Mouse (Mus musculus): Measurements from ENCODE around the gene Ipmk. TPM values are rescaled to one million over a fixed set of nuclear protein-coding genes. Genes with fewer than 3 reads are reported as not detected.
"Not testable (repeated sequence)": the region's sequence is repeated elsewhere in the genome, so short reads cannot be mapped to it uniquely, and the experiment has no call there.

Ipmk gene
- polyA plus RNA-seq, 1 experiment from 2014 or later, result 17.2 TPM

DNA sequence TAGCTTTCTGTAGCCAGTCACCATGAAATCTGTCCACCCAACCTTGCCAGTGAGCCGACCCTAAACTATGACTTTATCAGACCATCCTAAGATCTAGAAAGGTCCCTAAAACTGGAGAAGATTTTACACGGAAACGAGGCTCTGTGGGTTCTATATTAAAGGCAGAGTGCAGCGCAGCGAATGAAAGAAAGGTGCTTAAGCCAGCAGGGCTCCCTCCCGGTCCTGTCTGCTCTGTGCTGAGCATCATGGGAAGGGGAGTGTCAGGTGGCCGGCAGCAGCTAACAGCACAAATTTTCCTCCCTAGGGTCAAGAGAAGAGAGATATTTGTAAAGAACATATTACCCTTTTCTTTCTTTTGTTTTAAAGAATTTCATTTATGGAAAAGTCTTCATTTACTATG is 34.5 kb downstream of the Ipmk start:
- DNase-seq (no peak), ATAC-seq (ENCODE audit: insufficient read depth) (no peak)
- Histone ChIP-seq H3K4me2 (no peak overlapping the region), H3K27ac (ENCODE audit: low read depth) (no peak overlapping the region), H3K4me3 (ENCODE audit: low read depth, low read length) (no peak overlapping the region), H3K9ac (no peak overlapping the region), H3K9me3 (ENCODE audit: low read depth, low read length) (no peaks in the 10 kb centered on the region), H3K27me3 (ENCODE audit: insufficient read depth, low read length) (no peaks in the 10 kb centered on the region), H3K4me1 (ENCODE audit: insufficient read depth) (no peaks in the 10 kb centered on the region), H3K36me3 (ENCODE audit: insufficient read depth) (peaks cover 27% of the 10 kb centered on the region)
- 69% methylated on average over 7 of the region's 7 CpGs for WGBS
- no peak for TF ChIP-seq CTCF (IDR thresholded peaks at IDR 0.05; ENCODE audit: low read depth)

DNA sequence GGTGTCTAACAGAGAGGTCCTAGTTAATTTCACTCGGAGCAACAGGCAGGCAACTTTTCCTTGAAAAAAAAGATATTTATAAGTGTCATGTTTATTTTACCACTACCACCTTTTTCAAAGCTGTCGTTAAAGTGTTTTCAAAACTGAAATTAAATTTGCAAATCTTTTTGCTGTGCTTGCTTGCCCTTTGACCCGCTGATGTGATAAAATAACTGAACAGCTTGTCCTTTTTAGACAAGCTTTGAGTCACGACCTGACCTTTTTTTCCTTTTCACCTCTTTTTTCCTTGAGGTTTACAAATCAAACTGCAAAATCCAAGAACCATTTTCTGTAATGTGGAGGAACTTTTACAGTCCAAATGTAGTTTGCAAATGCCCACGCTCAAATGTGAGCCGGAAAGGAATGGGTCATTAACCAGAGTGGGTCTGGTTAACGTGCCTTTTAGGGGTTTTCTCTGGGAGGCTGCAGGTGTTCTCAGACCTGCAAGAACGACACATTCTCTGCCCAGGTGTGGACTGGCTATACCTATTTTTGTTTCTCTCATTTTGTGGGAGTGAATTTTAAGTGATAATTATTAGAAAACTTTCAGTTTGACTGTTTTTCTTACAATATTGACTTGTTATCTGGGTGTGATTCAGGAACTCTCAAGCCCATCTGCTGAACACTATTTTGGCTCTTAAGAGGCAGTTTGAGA is 35.4 kb downstream of the Ipmk start:
- no peak for TF ChIP-seq CTCF (IDR thresholded peaks at IDR 0.05; ENCODE audit: low read depth)
- 50% methylated on average over 8 of the region's 8 CpGs for WGBS
- Histone ChIP-seq H3K27me3 (ENCODE audit: insufficient read depth, low read length) (no peaks in the 10 kb centered on the region), H3K4me1 (ENCODE audit: insufficient read depth) (no peaks in the 10 kb centered on the region), H3K27ac (ENCODE audit: low read depth) (no peak overlapping the region), H3K9me3 (ENCODE audit: low read depth, low read length) (no peaks in the 10 kb centered on the region), H3K4me3 (ENCODE audit: low read depth, low read length) (no peak overlapping the region), H3K4me2 (no peak overlapping the region), H3K36me3 (ENCODE audit: insufficient read depth) (peaks cover 24% of the 10 kb centered on the region), H3K9ac (no peak overlapping the region)
- DNase-seq (no peak), ATAC-seq (ENCODE audit: insufficient read depth) (no peak)

DNA sequence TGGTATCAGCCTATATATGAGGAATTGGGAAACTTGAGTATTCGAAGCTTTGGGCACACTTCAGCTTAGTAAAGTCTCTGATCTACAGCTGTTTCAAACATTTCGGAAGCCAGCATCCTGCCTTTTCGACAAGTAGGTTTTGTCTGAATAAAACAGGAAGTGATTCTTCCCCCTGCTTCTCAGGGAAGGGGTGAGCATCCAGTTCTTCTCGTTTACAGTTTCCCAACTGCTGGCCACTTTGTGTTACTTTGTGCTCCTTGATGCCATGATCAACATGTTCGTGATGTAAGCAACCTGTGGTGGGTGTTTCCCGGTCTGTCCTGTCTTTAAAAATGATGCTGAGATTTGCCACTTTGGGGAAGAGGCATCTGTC is 36.0 kb downstream of the Ipmk start:
- not testable (repeated sequence) for DNase-seq; H3K4me3 ChIP-seq (ENCODE audit: low read depth, low read length); H3K27me3 ChIP-seq (ENCODE audit: insufficient read depth, low read length); H3K9me3 ChIP-seq (ENCODE audit: low read depth, low read length); H3K9ac ChIP-seq; H3K4me2 ChIP-seq; ATAC-seq (ENCODE audit: insufficient read depth); H3K4me1 ChIP-seq (ENCODE audit: insufficient read depth); H3K27ac ChIP-seq (ENCODE audit: low read depth)
- 63% methylated on average over 6 of the region's 6 CpGs for WGBS
- H3K36me3 ChIP-seq (ENCODE audit: insufficient read depth), result peaks cover 22% of the 10 kb centered on the region

DNA sequence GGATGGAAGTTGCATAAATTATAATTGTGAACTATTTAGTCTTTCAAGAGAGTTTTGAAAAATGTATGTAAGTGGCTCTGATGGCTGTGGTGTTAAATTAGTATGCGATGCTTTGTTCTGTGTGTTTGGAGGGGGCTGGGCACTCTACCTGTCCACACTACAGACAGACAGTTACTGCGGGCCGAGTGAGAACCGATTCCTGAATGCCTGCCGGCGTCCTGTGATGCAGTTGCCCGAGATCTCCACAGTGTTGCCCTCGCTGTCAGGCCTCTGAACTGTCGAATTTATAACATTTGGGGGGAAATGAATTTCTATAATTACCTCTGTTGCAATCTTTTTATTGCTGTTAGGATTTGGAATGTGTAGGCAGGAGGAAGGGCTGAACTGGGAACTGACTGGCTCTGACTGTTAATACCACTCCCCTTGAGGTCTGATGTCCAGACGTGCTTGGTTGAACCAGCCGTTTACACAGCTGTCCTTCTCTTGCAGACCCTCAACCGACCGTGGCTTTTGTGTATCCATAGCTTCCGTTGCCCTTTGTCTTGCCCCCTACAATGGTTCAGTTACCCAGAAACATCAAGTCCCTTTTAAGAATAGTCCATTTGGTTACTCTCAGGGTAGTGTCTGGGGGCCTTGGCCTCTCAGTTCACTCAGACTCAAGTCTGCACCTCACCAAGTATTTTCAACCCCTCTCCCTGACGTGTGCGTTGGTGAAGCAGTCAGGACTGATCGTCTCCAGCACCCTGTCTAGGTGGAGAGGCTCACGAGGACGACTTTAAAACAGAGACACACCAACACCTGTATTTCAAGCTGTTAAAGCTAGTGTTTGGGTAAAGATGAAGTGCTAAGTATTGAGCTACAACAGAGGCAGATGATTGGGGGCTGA is 36.8 kb downstream of the Ipmk start:
- no peak overlapping the region for H3K4me3 ChIP-seq (ENCODE audit: low read depth, low read length)
- H3K9ac ChIP-seq, result no peak overlapping the region
- H3K36me3 ChIP-seq (ENCODE audit: insufficient read depth), result peaks cover 14% of the 10 kb centered on the region
- H3K27me3 ChIP-seq (ENCODE audit: insufficient read depth, low read length), result no peaks in the 10 kb centered on the region
- no peak overlapping the region for H3K4me2 ChIP-seq
- no peaks in the 10 kb centered on the region for H3K4me1 ChIP-seq (ENCODE audit: insufficient read depth)
- 45% methylated on average over 19 of the region's 19 CpGs for WGBS
- DNase-seq (no peak), ATAC-seq (ENCODE audit: insufficient read depth) (no peak)
- H3K27ac ChIP-seq (ENCODE audit: low read depth), result no peak overlapping the region
- no peaks in the 10 kb centered on the region for H3K9me3 ChIP-seq (ENCODE audit: low read depth, low read length)
- TF ChIP-seq CTCF (IDR thresholded peaks at IDR 0.05; ENCODE audit: low read depth), result no peak

DNA sequence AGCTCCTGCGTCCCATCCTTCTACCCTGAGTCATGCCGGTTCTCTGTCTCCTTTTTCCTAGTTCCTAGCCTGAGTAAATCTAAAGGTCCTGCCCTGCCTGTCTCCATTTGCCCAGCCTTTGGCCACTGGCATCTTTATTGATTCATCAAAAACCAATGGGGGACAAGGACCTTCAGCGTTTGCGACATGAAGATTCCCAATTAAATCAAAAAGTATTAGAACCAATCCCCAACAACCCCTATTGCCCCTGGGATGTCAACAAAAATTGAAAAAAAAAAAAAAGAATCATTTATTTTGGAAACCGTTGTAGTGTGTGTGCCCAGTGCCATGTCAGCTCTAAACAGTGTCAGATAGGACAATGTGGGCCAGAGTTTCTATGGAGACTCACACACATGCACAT is 41.7 kb downstream of the Ipmk start:
- Histone ChIP-seq H3K9ac (no peak overlapping the region), H3K27ac (ENCODE audit: low read depth) (no peak overlapping the region), H3K4me1 (ENCODE audit: insufficient read depth) (no peaks in the 10 kb centered on the region), H3K4me2 (no peak overlapping the region), H3K9me3 (ENCODE audit: low read depth, low read length) (no peaks in the 10 kb centered on the region; the same call in 1 of the 2 replicates), H3K27me3 (ENCODE audit: insufficient read depth, low read length) (no peaks in the 10 kb centered on the region), H3K36me3 (ENCODE audit: insufficient read depth) (no peaks in the 10 kb centered on the region), H3K4me3 (ENCODE audit: low read depth, low read length) (no peak overlapping the region)
- ATAC-seq (ENCODE audit: insufficient read depth) (no peak), DNase-seq (no peak)
- 84% methylated on average over 5 of the region's 5 CpGs for WGBS
- no peak for TF ChIP-seq CTCF (IDR thresholded peaks at IDR 0.05; ENCODE audit: low read depth)

DNA sequence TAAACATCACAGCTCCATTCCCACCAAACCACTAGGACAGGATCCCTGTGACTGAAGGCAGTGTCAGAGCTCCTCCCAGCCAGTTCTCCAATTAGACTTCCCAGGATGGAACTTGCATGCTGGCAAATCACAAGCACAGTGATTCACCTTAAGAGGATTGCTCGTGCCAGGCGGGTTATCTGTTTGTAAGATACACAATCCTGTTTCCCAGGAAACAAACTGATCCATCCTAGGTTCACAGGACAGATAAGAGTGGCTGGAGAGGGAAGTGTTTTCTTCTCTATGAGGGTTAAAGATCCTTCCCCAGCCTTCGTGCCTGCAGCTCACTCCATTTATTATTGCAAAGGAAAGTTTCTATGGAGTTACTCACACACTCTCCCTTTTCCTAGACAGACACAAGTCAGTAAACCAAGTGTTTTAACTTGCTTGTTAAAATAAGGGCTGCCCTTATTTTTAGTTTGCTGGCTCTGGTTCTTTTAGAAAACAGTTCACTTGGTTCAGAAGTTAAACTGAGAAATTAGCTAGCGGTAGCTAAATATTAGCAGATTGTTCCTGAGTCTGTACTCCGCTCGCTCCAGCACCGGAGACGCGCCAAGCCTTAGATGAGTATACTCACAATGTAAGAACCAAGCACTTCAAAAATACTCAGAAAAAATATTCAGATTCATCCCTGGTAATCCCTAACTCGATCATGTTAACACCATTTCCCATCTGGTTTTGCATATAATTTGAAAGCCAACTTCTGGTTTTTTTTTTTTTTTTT is 51.0 kb downstream of the Ipmk start:
- WGBS, result 63% methylated on average over 10 of the region's 10 CpGs
- TF ChIP-seq CTCF (IDR thresholded peaks at IDR 0.05; ENCODE audit: low read depth), result no peak
- Histone ChIP-seq H3K4me1 (ENCODE audit: insufficient read depth) (no peaks in the 10 kb centered on the region), H3K9ac (no peak overlapping the region), H3K27me3 (ENCODE audit: insufficient read depth, low read length) (no peaks in the 10 kb centered on the region), H3K9me3 (ENCODE audit: low read depth, low read length) (no peaks in the 10 kb centered on the region; the same call in 1 of the 2 replicates), H3K4me3 (ENCODE audit: low read depth, low read length) (no peak overlapping the region), H3K4me2 (no peak overlapping the region), H3K27ac (ENCODE audit: low read depth) (no peak overlapping the region), H3K36me3 (ENCODE audit: insufficient read depth) (no peaks in the 10 kb centered on the region)
- ATAC-seq (ENCODE audit: insufficient read depth) (no peak), DNase-seq (no peak)

DNA sequence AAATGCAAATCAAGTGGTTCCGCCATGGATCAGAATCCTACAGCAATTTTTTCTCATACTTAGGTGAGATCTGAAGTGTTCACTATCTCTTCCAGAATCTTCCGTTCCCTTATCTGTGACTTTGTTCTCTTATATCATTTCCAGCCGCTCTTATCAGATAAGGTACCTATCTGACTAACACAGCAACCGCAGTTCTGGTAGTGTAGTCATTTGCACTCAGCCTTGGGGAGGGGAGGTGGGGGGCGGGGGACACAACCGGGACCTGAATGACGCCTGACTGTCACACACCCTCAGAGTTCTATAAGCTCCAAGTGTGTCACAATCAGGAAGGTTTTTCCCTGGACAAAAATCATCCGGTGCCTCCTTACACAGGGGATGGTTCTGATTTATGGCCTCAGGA is 51.8 kb downstream of the Ipmk start:
- no peak overlapping the region for H3K27ac ChIP-seq (ENCODE audit: low read depth)
- no peak overlapping the region for H3K9ac ChIP-seq
- no peaks in the 10 kb centered on the region for H3K4me1 ChIP-seq (ENCODE audit: insufficient read depth)
- no peaks in the 10 kb centered on the region for H3K36me3 ChIP-seq (ENCODE audit: insufficient read depth)
- DNase-seq, result no peak
- H3K27me3 ChIP-seq (ENCODE audit: insufficient read depth, low read length), result no peaks in the 10 kb centered on the region
- no peak for TF ChIP-seq CTCF (IDR thresholded peaks at IDR 0.05; ENCODE audit: low read depth)
- H3K9me3 ChIP-seq (ENCODE audit: low read depth, low read length), result no peaks in the 10 kb centered on the region
- WGBS, result 33% methylated on average over 8 of the region's 8 CpGs
- H3K4me3 ChIP-seq (ENCODE audit: low read depth, low read length), result no peak overlapping the region
- no peak overlapping the region for H3K4me2 ChIP-seq
- ATAC-seq (ENCODE audit: insufficient read depth), result no peak
